Mouse (Mus musculus): ENCODE measurements around the gene Dmrtc2.

DNA sequence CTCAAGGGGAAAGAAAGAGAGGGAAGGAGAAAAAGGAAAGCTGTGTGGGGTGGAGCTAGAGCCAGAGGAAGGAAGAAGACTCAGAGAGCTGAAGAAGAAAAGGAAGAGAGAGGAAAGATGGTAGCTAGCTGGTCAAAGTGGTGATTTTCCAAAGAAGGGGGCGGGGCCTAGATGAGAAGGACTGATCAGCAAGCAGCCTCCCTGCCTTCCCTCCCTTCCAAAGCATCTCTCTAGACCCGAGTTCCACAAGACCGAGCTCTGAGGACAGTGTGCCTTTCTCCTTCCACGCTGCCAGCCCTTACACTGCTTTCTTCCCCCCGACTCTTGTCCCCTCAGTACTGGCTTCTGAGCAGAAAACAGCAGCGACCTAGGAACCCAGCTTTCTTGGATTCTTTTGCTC is 5.7 kb upstream of the Dmrtc2 start:
- TF ChIP-seq CTCF (IDR thresholded peaks at IDR 0.05; ENCODE audit: low read depth, low read length) (no peak), POLR2A (IDR thresholded peaks at IDR 0.05; ENCODE audit: borderline replicate concordance, low read depth, low read length) (no peak)
